Mouse (Mus musculus) lung, embryonic 16.5 days (tissue): ENCODE data around the gene Slc15a4. TPM values are rescaled to one million over a fixed set of nuclear protein-coding genes. Genes with fewer than 3 reads are reported as not detected.

Experiments
- ATAC-seq: fragments of 200-750 bp; cut with Nextera tagmentation; 2 replicates; pipeline ENCODE4 v1.8.0; 2017; ENCODE audit warnings: low read depth, mild to moderate bottlenecking, moderate library complexity
- H3K27ac ChIP-seq: fragments of 300-500 bp; sonication (generic); 2 replicates; pipeline ENCODE4 v1.5.1; 2014; ENCODE audit warnings: mild to moderate bottlenecking, control low read depth, low read length
- H3K27me3 ChIP-seq: fragments of 300-500 bp; sonication (generic); 2 replicates; pipeline ENCODE4 v1.6.1; 2014; ENCODE audit warnings: low read depth, low read length, mixed read lengths; ENCODE audit not compliant: control insufficient read depth, insufficient read depth
- H3K36me3 ChIP-seq: fragments of 300-500 bp; sonication (generic); 2 replicates; pipeline ENCODE4 v1.6.1; 2014; ENCODE audit warnings: low read length; ENCODE audit not compliant: control insufficient read depth, insufficient read depth
- H3K4me1 ChIP-seq: fragments of 300-500 bp; sonication (generic); replicated peaks from 2 replicates; pipeline ENCODE4 v1.6.1; 2014; ENCODE audit warnings: low read length, mixed read lengths; ENCODE audit not compliant: control insufficient read depth, insufficient read depth
- H3K4me2 ChIP-seq: fragments of 300-500 bp; sonication (generic); 2 replicates; pipeline ENCODE4 v1.6.1; 2014; ENCODE audit warnings: low read depth, low read length, control low read depth
- H3K4me3 ChIP-seq: fragments of 300-500 bp; sonication (generic); 2 replicates; pipeline ENCODE4 v1.5.1; 2014; ENCODE audit warnings: mild to moderate bottlenecking, low read length, control low read depth
- H3K9ac ChIP-seq: fragments of 300-500 bp; sonication (generic); 2 replicates; pipeline ENCODE4 v1.6.1; 2014; ENCODE audit warnings: low read length, control low read depth
- H3K9me3 ChIP-seq: fragments of 300-500 bp; sonication (generic); 2 replicates; pipeline ENCODE4 v1.6.1; 2016; ENCODE audit warnings: low read length; ENCODE audit not compliant: control insufficient read depth
- WGBS: fragments of 180-500 bp; shearing (Covaris S2); extraction: QIAGEN DNeasy Blood & Tissue Kit; methylation state at CpG from one replicate; pipeline ENCODE4 v1.1.7; 2014; 5-methylcytosine and 5-hydroxymethylcytosine counted together
- polyA plus RNA-seq: library from polyadenylated mRNA; unstranded; fragments of >200 nt; fragmentation: Nextera tagmentation; extraction: Ambion mirVana; gene quantifications from 2 replicates; pipeline ENCODE4 v1.2.1, GENCODE M21; 2015

Gene Slc15a4
- polyA plus RNA-seq, 1 experiment from 2014 or later: 23.6 TPM

- Histone ChIP-seq H3K27ac (no peak overlapping the region), H3K9me3 (0 out of 2 replicates have a peak, but pooled peaks cover 2% of the 10 kb centered on the region), H3K4me3 (no peak overlapping the region), H3K36me3 (no peaks in the 10 kb centered on the region), H3K4me1 (no peaks in the 10 kb centered on the region), H3K4me2 (no peak overlapping the region), H3K27me3 (no peaks in the 10 kb centered on the region), H3K9ac (no peak overlapping the region)
- WGBS: 64% methylated on average over 6 of the region's 6 CpGs
- ATAC-seq: no peak
These were observed 15.3 kb upstream of the Slc15a4 start for GRCm38 (mm10) chr5:127648046-127648445.

GRCm38 (mm10) chr5:127641185-127641958, 8.7 kb upstream of the Slc15a4 start:
- H3K4me2 ChIP-seq: no peak overlapping the region
- H3K27me3 ChIP-seq: no peaks in the 10 kb centered on the region
- H3K27ac ChIP-seq: no peak overlapping the region
- WGBS: 88% methylated on average over 15 of the region's 15 CpGs
- H3K4me1 ChIP-seq: no peaks in the 10 kb centered on the region
- no peak for ATAC-seq
- no peak overlapping the region for H3K4me3 ChIP-seq
- no peak overlapping the region for H3K9ac ChIP-seq
- H3K36me3 ChIP-seq: no peaks in the 10 kb centered on the region
- H3K9me3 ChIP-seq: no peaks in the 10 kb centered on the region; the same call in 1 of the 2 replicates

GRCm38 (mm10) chr5:127640359-127640758, 7.7 kb upstream of the Slc15a4 start:
- H3K4me3 ChIP-seq: no peak overlapping the region
- H3K4me1 ChIP-seq: no peaks in the 10 kb centered on the region
- no peaks in the 10 kb centered on the region for H3K36me3 ChIP-seq
- no peak overlapping the region for H3K9ac ChIP-seq
- no peak for ATAC-seq
- H3K27me3 ChIP-seq: no peaks in the 10 kb centered on the region
- no peaks in the 10 kb centered on the region; the same call in 1 of the 2 replicates for H3K9me3 ChIP-seq
- H3K4me2 ChIP-seq: no peak overlapping the region
- H3K27ac ChIP-seq: no peak overlapping the region
- WGBS: 90% methylated on average over 3 of the region's 3 CpGs

- Histone ChIP-seq H3K27me3 (no peaks in the 10 kb centered on the region; the same call in 1 of the 2 replicates), H3K4me2 (no peak overlapping the region), H3K9me3 (no peaks in the 10 kb centered on the region; the same call in 1 of the 2 replicates), H3K9ac (no peak overlapping the region), H3K27ac (no peak overlapping the region), H3K4me1 (no peaks in the 10 kb centered on the region), H3K4me3 (no peak overlapping the region), H3K36me3 (no peaks in the 10 kb centered on the region)
- WGBS: 89% methylated on average over 13 of the region's 13 CpGs
- ATAC-seq: no peak
These were observed 6.9 kb upstream of the Slc15a4 start for GRCm38 (mm10) chr5:127639635-127640034.

- Histone ChIP-seq H3K4me1 (no peaks in the 10 kb centered on the region), H3K9ac (no peak overlapping the region), H3K27me3 (no peaks in the 10 kb centered on the region; the same call in 1 of the 2 replicates), H3K4me2 (no peak overlapping the region), H3K4me3 (no peak overlapping the region), H3K36me3 (no peaks in the 10 kb centered on the region), H3K9me3 (no peaks in the 10 kb centered on the region; the same call in 1 of the 2 replicates), H3K27ac (no peak overlapping the region)
- 78% methylated on average over 6 of the region's 6 CpGs for WGBS
- ATAC-seq: no peak
These were observed 6.4 kb upstream of the Slc15a4 start for GRCm38 (mm10) chr5:127639067-127639605.

- Histone ChIP-seq H3K4me2 (no peak overlapping the region), H3K9me3 (no peaks in the 10 kb centered on the region; the same call in 1 of the 2 replicates), H3K27ac (no peak overlapping the region), H3K4me3 (no peak overlapping the region), H3K4me1 (no peaks in the 10 kb centered on the region), H3K9ac (no peak overlapping the region), H3K27me3 (peaks cover 3% of the 10 kb centered on the region; the same call in 1 of the 2 replicates), H3K36me3 (no peaks in the 10 kb centered on the region)
- 84% methylated on average over 2 of the region's 2 CpGs for WGBS
- no peak for ATAC-seq
These were observed 5.5 kb upstream of the Slc15a4 start for GRCm38 (mm10) chr5:127638177-127638576.

- WGBS: 54% methylated on average over 4 of the region's 4 CpGs
- no peaks in the 10 kb centered on the region for H3K4me1 ChIP-seq
- no peak overlapping the region for H3K4me3 ChIP-seq
- no peak overlapping the region for H3K9ac ChIP-seq
- ATAC-seq: no peak
- H3K4me2 ChIP-seq: no peak overlapping the region
- no peaks in the 10 kb centered on the region for H3K36me3 ChIP-seq
- no peaks in the 10 kb centered on the region; the same call in 1 of the 2 replicates for H3K9me3 ChIP-seq
- peaks cover 4% of the 10 kb centered on the region; the same call in 1 of the 2 replicates for H3K27me3 ChIP-seq
- H3K27ac ChIP-seq: no peak overlapping the region
These were observed 4.9 kb upstream of the Slc15a4 start for GRCm38 (mm10) chr5:127637622-127638021.

- no peak for ATAC-seq
- H3K36me3 ChIP-seq: no peaks in the 10 kb centered on the region
- WGBS: 64% methylated on average over 7 of the region's 7 CpGs
- no peak overlapping the region for H3K4me3 ChIP-seq
- H3K9me3 ChIP-seq: no peaks in the 10 kb centered on the region
- peaks cover 20% of the 10 kb centered on the region for H3K27me3 ChIP-seq
- H3K27ac ChIP-seq: no peak overlapping the region
- H3K4me1 ChIP-seq: no peaks in the 10 kb centered on the region
- H3K9ac ChIP-seq: no peak overlapping the region
- no peak overlapping the region for H3K4me2 ChIP-seq
These were observed 969 bp upstream of the Slc15a4 start for GRCm38 (mm10) chr5:127633666-127634065.

- ATAC-seq: no peak
- Histone ChIP-seq H3K36me3 (no peaks in the 10 kb centered on the region), H3K4me1 (no peaks in the 10 kb centered on the region), H3K4me2 (peak overlapping the region; percentile 74), H3K27me3 (peaks cover 20% of the 10 kb centered on the region), H3K27ac (no peak overlapping the region), H3K4me3 (no peak overlapping the region), H3K9ac (no peak overlapping the region), H3K9me3 (no peaks in the 10 kb centered on the region)
- 29% methylated on average over 4 of the region's 4 CpGs for WGBS
These were observed 491 bp upstream of the Slc15a4 start for GRCm38 (mm10) chr5:127633188-127633587.
